21 mouse cellular contexts compared by ENCODE assay signal in the genomic region with DNA sequence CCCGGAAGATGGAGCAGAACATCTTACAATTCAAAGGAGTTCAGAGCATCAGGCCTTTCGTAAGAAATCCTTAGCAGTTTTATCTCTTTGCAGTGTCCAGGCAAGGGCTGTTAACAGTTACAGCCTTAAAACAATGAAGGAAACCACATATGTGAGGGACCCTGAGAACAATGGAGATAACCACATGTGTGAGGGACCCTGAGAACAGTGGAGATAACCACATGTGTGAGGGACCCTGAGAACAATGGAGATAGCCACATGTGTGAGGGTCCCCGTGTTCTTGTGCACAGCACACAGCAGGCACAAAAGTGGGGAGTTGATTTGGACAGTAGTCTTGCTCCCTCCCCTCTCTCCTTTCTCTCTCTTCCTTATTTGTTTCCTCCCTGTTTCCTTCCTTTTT. TPM values are rescaled to one million over a fixed set of nuclear protein-coding genes. Genes with fewer than 3 reads are reported as not detected.
DNase-seq lines count a peak whose midpoint lies in the region; ATAC-seq and TF ChIP-seq lines count a peak whose summit lies in the region.
"Had no signal": no experiment of that assay in that cellular context is flagged by ENCODE, and none has a peak within 500 bp of the region (broad histone marks: within the 10 kb centered on the region; RNA-seq: fewer than 3 reads in every experiment).

No protein-coding gene starts in this region.

- H3K4me2 ChIP-seq in liver, embryonic 11.5 days: 0 out of 2 replicates have a peak overlapping the region, but pooled peaks have one; percentile 8
- H3K4me2 ChIP-seq in liver, embryonic 14.5 days (ENCODE audit: low read depth): no peak overlapping the region
- H3K4me2 ChIP-seq: embryonic facial prominence, embryonic 12.5 days; heart, embryonic 11.5 days; heart, embryonic 15.5 days; hindbrain, embryonic 13.5 days had no signal

- no peaks in the 10 kb centered on the region for H3K9me3 ChIP-seq in liver, embryonic 11.5 days (ENCODE audit: control insufficient read depth, low read length)
- H3K9me3 ChIP-seq in liver, embryonic 14.5 days (ENCODE audit: control insufficient read depth, low read length): no peaks in the 10 kb centered on the region
- H3K9me3 ChIP-seq: embryonic facial prominence, embryonic 12.5 days; heart, embryonic 15.5 days; hindbrain, embryonic 13.5 days had no signal

- DNase-seq in liver, embryonic 11.5 days (ENCODE audit: low spot score): no peak
- DNase-seq in liver: no peak
- peak in 1 of 3 experiments; percentile 12 for DNase-seq in liver, embryonic 14.5 days (ENCODE audit: low read depth in 3 of 3, low spot score in 3 of 3)
- no peak for DNase-seq in frontal cortex, adult 2 months (ENCODE audit: extremely low spot score in 1 of 2, low spot score in 1 of 2)
- no peak for DNase-seq in lung, postnatal 36 days
- no peak for DNase-seq in cerebellum, postnatal 4 days (ENCODE audit: low spot score in 2 of 2)
- DNase-seq: adrenal gland, adult 8-10 months; adrenal gland, postnatal 36 days; cerebellum, adult 2 months; cerebellum, postnatal 10 days; gastrocnemius, adult 2 months; gastrocnemius, postnatal 36 days; heart, adult 18-20 months; heart, postnatal 14 days had no signal

- H3K4me1 ChIP-seq in liver, embryonic 11.5 days (replicated peaks; ENCODE audit: control insufficient read depth, insufficient read depth, low read length): peaks cover 10% of the 10 kb centered on the region
- peaks cover 0 to 10% of the 10 kb centered on the region in 2 experiments; a peak in 2 of 4 replicates for H3K4me1 ChIP-seq in liver, embryonic 14.5 days (replicated peaks; ENCODE audit: control insufficient read depth in 2 of 2, insufficient read depth in 2 of 2, low read length in 1 of 2)

- 48% methylated on average over 3 of the region's 3 CpGs for WGBS in liver, embryonic 11.5 days
- 18% methylated on average over 3 of the region's 3 CpGs for WGBS in liver, embryonic 14.5 days (ENCODE audit: insufficient replicate concordance)

- no peak overlapping the region for H3K4me3 ChIP-seq in liver, embryonic 11.5 days (ENCODE audit: low read depth, low read length)
- H3K4me3 ChIP-seq in liver, embryonic 14.5 days (ENCODE audit: insufficient read depth in 1 of 2, low read depth in 2 of 2, low read length in 2 of 2): no peak overlapping the region
- H3K4me3 ChIP-seq: embryonic facial prominence, embryonic 12.5 days; gastrocnemius, adult 2 months; heart, embryonic 15.5 days; hindbrain, embryonic 13.5 days had no signal

- H3K36me3 ChIP-seq in liver, embryonic 11.5 days (ENCODE audit: control insufficient read depth, insufficient read depth, low read length): no peaks in the 10 kb centered on the region
- no peaks in the 10 kb centered on the region for H3K36me3 ChIP-seq in liver, embryonic 14.5 days (replicated peaks; ENCODE audit: control insufficient read depth, insufficient read depth, low read depth)
- H3K36me3 ChIP-seq: embryonic facial prominence, embryonic 12.5 days; heart, embryonic 15.5 days; hindbrain, embryonic 13.5 days had no signal

- H3K27ac ChIP-seq in liver, embryonic 11.5 days (ENCODE audit: low read depth, low read length): no peak overlapping the region
- no peak overlapping the region for H3K27ac ChIP-seq in liver, embryonic 14.5 days
- H3K27ac ChIP-seq: embryonic facial prominence, embryonic 12.5 days; gastrocnemius, adult 2 months; heart, embryonic 15.5 days; hindbrain, embryonic 13.5 days; hindbrain, postnatal 0 days had no signal

- peak; percentile 81 for ATAC-seq in liver, embryonic 11.5 days (replicated peaks; ENCODE audit: low FRiP score)
- peak; percentile 79 for ATAC-seq in liver, embryonic 14.5 days (ENCODE audit: insufficient read depth)
- peak; percentile 67 for ATAC-seq in megakaryocyte progenitor cell, adult 5-6 weeks (replicated peaks; ENCODE audit: poor library complexity)
- ATAC-seq: forebrain, embryonic 16.5 days; hindbrain, postnatal 0 days had no signal

- TF ChIP-seq CTCF in liver, embryonic 14.5 days (IDR thresholded peaks at IDR 0.05; ENCODE audit: low read depth): no peak

- peak; percentile 67 for TF ChIP-seq EP300 in liver, embryonic 14.5 days (IDR thresholded peaks at IDR 0.05; ENCODE audit: low read depth)

- H3K9ac ChIP-seq in liver, embryonic 11.5 days (ENCODE audit: low read depth, low read length): no peak overlapping the region
- H3K9ac ChIP-seq in liver, embryonic 14.5 days (replicated peaks): no peak overlapping the region
- H3K9ac ChIP-seq: embryonic facial prominence, embryonic 12.5 days; heart, embryonic 15.5 days; hindbrain, embryonic 13.5 days had no signal

- no peaks in the 10 kb centered on the region for H3K27me3 ChIP-seq in liver, embryonic 11.5 days (replicated peaks; ENCODE audit: control insufficient read depth, insufficient read depth, low read length)
- H3K27me3 ChIP-seq in liver, embryonic 14.5 days (ENCODE audit: control insufficient read depth, insufficient read depth, low read length): no peaks in the 10 kb centered on the region
- H3K27me3 ChIP-seq: embryonic facial prominence, embryonic 12.5 days; heart, embryonic 15.5 days; hindbrain, embryonic 13.5 days had no signal

RNA-seq across cellular contexts. Expression of a gene that starts 12.3 kb away (rescaled TPM):
- polyA plus RNA-seq in liver, embryonic 11.5 days (2014; fragmentation: Nextera tagmentation; extraction: Ambion mirVana): 101 and 106 TPM in 2 replicates
- 6.3 and 9.2 TPM in 2 replicates for polyA plus RNA-seq in liver, embryonic 14.5 days (2012; rRNA removed)
- polyA plus RNA-seq in liver, embryonic 14.5 days (2014; fragmentation: Nextera tagmentation; extraction: Ambion mirVana): 20.3 and 22.1 TPM in 2 replicates
- 42.6 and 55.9 TPM in 2 replicates for total RNA-seq in megakaryocyte progenitor cell, adult 5-6 weeks (2015)
- total RNA-seq in megakaryocyte progenitor cell, adult 5-6 weeks (2017): 113 and 168 TPM in 2 replicates
- 317 and 363 TPM in 2 replicates for polyA plus RNA-seq in frontal cortex, adult 2 months (2012; rRNA removed)

RNA-seq across cellular contexts. Expression of a gene that starts 13.6 kb away (rescaled TPM):
- polyA plus RNA-seq in liver, embryonic 11.5 days (2014; fragmentation: Nextera tagmentation; extraction: Ambion mirVana): 90.4 and 91.6 TPM in 2 replicates
- polyA plus RNA-seq in liver, embryonic 14.5 days (2012; rRNA removed): 18.9 and 21.5 TPM in 2 replicates
- polyA plus RNA-seq in liver, embryonic 14.5 days (2014; fragmentation: Nextera tagmentation; extraction: Ambion mirVana): 49.9 and 55.1 TPM in 2 replicates
- total RNA-seq in megakaryocyte progenitor cell, adult 5-6 weeks (2015): 32.7 and 51.4 TPM in 2 replicates
- 9.1 and 18.1 TPM in 2 replicates for total RNA-seq in megakaryocyte progenitor cell, adult 5-6 weeks (2017)
- polyA plus RNA-seq in frontal cortex, adult 2 months (2012; rRNA removed): 63.8 and 66.8 TPM in 2 replicates

RNA-seq across cellular contexts. Expression of a gene that starts 29.9 kb away (rescaled TPM):
- polyA plus RNA-seq in liver, embryonic 11.5 days (2014; fragmentation: Nextera tagmentation; extraction: Ambion mirVana): 4.7 and 5.2 TPM in 2 replicates
- 0.84 and 0.94 TPM in 2 replicates for polyA plus RNA-seq in liver, embryonic 14.5 days (2012; rRNA removed)
- polyA plus RNA-seq in liver, embryonic 14.5 days (2014; fragmentation: Nextera tagmentation; extraction: Ambion mirVana): 1.5 and 1.6 TPM in 2 replicates
- total RNA-seq in megakaryocyte progenitor cell, adult 5-6 weeks (2015): 0.67 TPM in 1 of 2 replicates, not detected in the other
- total RNA-seq in megakaryocyte progenitor cell, adult 5-6 weeks (2017): not detected in 2 replicates
- 0.42 and 0.55 TPM in 2 replicates for polyA plus RNA-seq in frontal cortex, adult 2 months (2012; rRNA removed)

RNA-seq across cellular contexts. Expression of a gene that starts 44.7 kb away (rescaled TPM):
- 7.1 and 7.4 TPM in 2 replicates for polyA plus RNA-seq in liver, embryonic 11.5 days (2014; fragmentation: Nextera tagmentation; extraction: Ambion mirVana)
- polyA plus RNA-seq in liver, embryonic 14.5 days (2012; rRNA removed): 1.3 and 1.7 TPM in 2 replicates
- 1.3 TPM in 2 replicates for polyA plus RNA-seq in liver, embryonic 14.5 days (2014; fragmentation: Nextera tagmentation; extraction: Ambion mirVana)
- total RNA-seq in megakaryocyte progenitor cell, adult 5-6 weeks (2015): 8.2 and 9.8 TPM in 2 replicates
- total RNA-seq in megakaryocyte progenitor cell, adult 5-6 weeks (2017): 4.3 and 6.0 TPM in 2 replicates
- 11.6 and 12.5 TPM in 2 replicates for polyA plus RNA-seq in frontal cortex, adult 2 months (2012; rRNA removed)
